Mouse (Mus musculus): ENCODE measurements at regions not wholly inside any gene's neighbourhood (a gene's known extent, or its start where the extent isn't known, plus 50 kb on each side); places are given as distances from the start of the nearest gene placed in this dataset.
A peak's percentile ranks its signal among the peaks of the same experiment; 100 is the strongest.

DNA sequence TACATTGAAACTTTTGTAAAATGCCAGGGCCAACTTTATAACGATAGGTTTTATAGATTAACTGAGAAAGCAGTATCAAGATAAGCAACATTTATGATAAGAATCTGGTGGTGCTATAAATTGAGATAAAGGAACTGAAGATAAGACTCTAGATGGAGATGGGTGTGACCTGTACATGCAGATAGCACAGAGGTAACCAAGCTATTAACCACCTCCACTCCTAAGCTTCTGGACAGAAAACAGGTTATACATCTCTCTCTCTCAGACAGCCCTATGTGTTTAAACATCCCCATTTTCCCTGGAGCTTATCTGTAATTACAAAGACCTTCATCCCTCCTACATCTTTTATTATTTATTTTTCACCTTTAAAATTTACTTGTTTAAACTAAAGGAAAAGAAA is 590.5 kb upstream of the Nrg3 start:
- Histone ChIP-seq H3K27me3 (no peaks in the 10 kb centered on the region), H3K4me1 (replicated peaks) (no peaks in the 10 kb centered on the region), H3K36me3 (no peaks in the 10 kb centered on the region), H3K27ac (no peak overlapping the region), H3K4me3 (no peak overlapping the region), H3K4me2 (no peak overlapping the region), H3K9me3 (no peaks in the 10 kb centered on the region), H3K9ac (no peak overlapping the region)
- ATAC-seq (ENCODE audit: low FRiP score) = no peak
- 90% methylated on average over 1 of the region's 1 CpGs for WGBS

GRCm38 (mm10) chr14:40041879-40042278 is 569.0 kb upstream of the Nrg3 start:
- Histone ChIP-seq H3K4me1 (replicated peaks) (no peaks in the 10 kb centered on the region), H3K27ac (no peak overlapping the region), H3K4me2 (no peak overlapping the region), H3K4me3 (no peak overlapping the region), H3K9me3 (no peaks in the 10 kb centered on the region), H3K9ac (no peak overlapping the region), H3K36me3 (no peaks in the 10 kb centered on the region), H3K27me3 (no peaks in the 10 kb centered on the region)
- no peak; the same call in 1 of the 2 replicates for ATAC-seq (ENCODE audit: low FRiP score)

- H3K4me1 ChIP-seq (replicated peaks) = no peaks in the 10 kb centered on the region
- WGBS = 62% methylated on average over 1 of the region's 1 CpGs
- no peak overlapping the region for H3K4me3 ChIP-seq
- H3K27me3 ChIP-seq = no peaks in the 10 kb centered on the region
- H3K9me3 ChIP-seq = no peaks in the 10 kb centered on the region
- no peaks in the 10 kb centered on the region for H3K36me3 ChIP-seq
- no peak overlapping the region for H3K9ac ChIP-seq
- no peak for ATAC-seq (ENCODE audit: low FRiP score)
- no peak overlapping the region for H3K27ac ChIP-seq
- no peak overlapping the region for H3K4me2 ChIP-seq
Observed at GRCm38 (mm10) chr14:40036173-40036572, 563.3 kb upstream of the Nrg3 start.

- Histone ChIP-seq H3K27ac (no peak overlapping the region), H3K9ac (no peak overlapping the region), H3K27me3 (no peaks in the 10 kb centered on the region), H3K36me3 (no peaks in the 10 kb centered on the region), H3K4me3 (no peak overlapping the region), H3K4me1 (replicated peaks) (peaks cover under 1% of the 10 kb centered on the region), H3K4me2 (no peak overlapping the region), H3K9me3 (0 out of 2 replicates have a peak, but pooled peaks cover 1% of the 10 kb centered on the region)
- WGBS = 67% methylated on average over 1 of the region's 1 CpGs
- ATAC-seq (ENCODE audit: low FRiP score) = 0 out of 2 replicates have a peak, but pooled peaks have one; percentile 36
Observed at GRCm38 (mm10) chr14:40015261-40015660, 542.4 kb upstream of the Nrg3 start.

- Histone ChIP-seq H3K9me3 (no peaks in the 10 kb centered on the region), H3K9ac (no peak overlapping the region), H3K4me2 (no peak overlapping the region), H3K36me3 (no peaks in the 10 kb centered on the region), H3K27ac (no peak overlapping the region), H3K4me1 (replicated peaks) (peaks cover 5% of the 10 kb centered on the region), H3K4me3 (no peak overlapping the region), H3K27me3 (no peaks in the 10 kb centered on the region)
- 68% methylated on average over 1 of the region's 1 CpGs for WGBS
- ATAC-seq (ENCODE audit: low FRiP score) = no peak
Observed at GRCm38 (mm10) chr14:40014646-40015045, 541.8 kb upstream of the Nrg3 start.

DNA sequence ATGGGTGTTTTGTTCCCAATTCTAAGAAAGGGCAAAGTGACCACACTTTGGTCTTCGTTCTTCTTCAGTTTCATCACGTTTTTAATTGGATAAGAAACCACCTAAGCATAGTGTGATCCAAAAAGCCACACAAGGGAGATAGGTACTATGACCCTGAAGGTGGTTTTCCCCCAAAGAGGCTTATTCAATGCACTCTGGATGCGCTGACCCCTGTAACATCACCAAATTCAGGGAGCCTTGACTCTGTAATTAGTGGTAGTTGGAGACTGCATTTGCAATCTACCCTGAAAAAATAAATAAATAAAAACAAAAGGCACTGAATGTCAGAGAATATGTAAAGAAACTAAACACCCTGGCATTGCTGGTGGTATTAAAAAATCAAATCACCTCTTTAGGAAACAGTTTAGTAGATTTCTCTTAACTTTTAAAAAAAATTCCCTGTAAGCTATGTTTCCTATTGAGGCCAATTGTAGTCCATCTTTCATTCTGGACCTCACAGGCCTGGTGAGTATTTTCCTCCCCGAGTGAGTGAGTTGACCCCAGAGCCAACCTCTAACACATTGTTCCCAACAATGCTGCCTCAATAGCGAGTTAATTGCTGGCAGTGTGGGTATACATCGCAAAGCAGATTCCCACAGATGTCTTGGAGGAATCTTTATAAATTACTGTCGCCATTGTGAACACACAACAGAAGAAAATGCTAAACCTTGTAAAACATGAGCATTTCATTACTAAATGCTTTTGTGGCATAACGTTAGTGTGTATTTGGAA is 537.1 kb upstream of the Nrg3 start:
- Histone ChIP-seq H3K27me3 (no peaks in the 10 kb centered on the region), H3K4me3 (no peak overlapping the region), H3K27ac (no peak overlapping the region), H3K9me3 (no peaks in the 10 kb centered on the region), H3K4me1 (replicated peaks) (peaks cover 5% of the 10 kb centered on the region), H3K4me2 (peak overlapping the region; percentile 15; the same call in 1 of the 2 replicates), H3K9ac (no peak overlapping the region), H3K36me3 (no peaks in the 10 kb centered on the region)
- WGBS = 19% methylated on average over 8 of the region's 8 CpGs
- ATAC-seq (ENCODE audit: low FRiP score) = no peak; the same call in 1 of the 2 replicates

Data from hindbrain, embryonic 13.5 days (tissue).